Mouse (Mus musculus): ENCODE results near the gene Retsat. TPM values are rescaled to one million over a fixed set of nuclear protein-coding genes. Genes with fewer than 3 reads are reported as not detected.

Retsat gene
- 26.8 and 28.9 TPM in 2 replicates for polyA plus RNA-seq (2012)

GRCm38 (mm10) chr6:72597956-72598753 lies at the start of gene Retsat, which contains the start of gene Elmod3:
TSS of gene Retsat (plus strand) at chr6:72598475.
TSS of gene Elmod3 (minus strand) at chr6:72598413.

GRCm38 (mm10) chr6:72616643-72617288 lies 18.5 kb downstream of the Retsat start, which contains the start of gene Tgoln1:
TSS of gene Tgoln1 (minus strand) at chr6:72617000.

Other genes starting within 250 kb of the Retsat start
- 5.4 and 6.1 TPM in 2 replicates for gene Tmem150a, start 243.0 kb upstream of the Retsat start, polyA plus RNA-seq (2012)
- gene Rnf181, start 231.5 kb upstream of the Retsat start, polyA plus RNA-seq (2012), result 53.5 and 54.0 TPM in 2 replicates
- gene Vamp5, start 218.0 kb upstream of the Retsat start, polyA plus RNA-seq (2012), result 38.0 and 73.4 TPM in 2 replicates
- 101 and 138 TPM in 2 replicates for gene Vamp8, start 207.8 kb upstream of the Retsat start, polyA plus RNA-seq (2012)
- 5.7 and 6.1 TPM in 2 replicates for gene Ggcx, start 184.2 kb upstream of the Retsat start, polyA plus RNA-seq (2012)
- 40.2 and 40.7 TPM in 2 replicates for gene Mat2a, start 158.9 kb upstream of the Retsat start, polyA plus RNA-seq (2012)
- 0.05 TPM in 1 of 2 replicates, not detected in the other for gene Sh2d6, start 76.8 kb upstream of the Retsat start, polyA plus RNA-seq (2012)
- 83.9 and 86.4 TPM in 2 replicates for gene Capg, start 54.1 kb upstream of the Retsat start, polyA plus RNA-seq (2012)
- 17.2 and 19.5 TPM in 2 replicates for gene Elmod3, start 62 bp upstream of the Retsat start, polyA plus RNA-seq (2012)
- 5.3 TPM in 2 replicates for gene Tgoln1, start 18.5 kb downstream of the Retsat start, polyA plus RNA-seq (2012)
- 0.89 and 1.6 TPM in 2 replicates for gene Tcf7l1, start 190.8 kb downstream of the Retsat start, polyA plus RNA-seq (2012)